Mouse (Mus musculus): ENCODE measurements at regions not wholly inside any gene's neighbourhood (a gene's known extent, or its start where the extent isn't known, plus 50 kb on each side); places are given as distances from the start of the nearest gene placed in this dataset.

DNA sequence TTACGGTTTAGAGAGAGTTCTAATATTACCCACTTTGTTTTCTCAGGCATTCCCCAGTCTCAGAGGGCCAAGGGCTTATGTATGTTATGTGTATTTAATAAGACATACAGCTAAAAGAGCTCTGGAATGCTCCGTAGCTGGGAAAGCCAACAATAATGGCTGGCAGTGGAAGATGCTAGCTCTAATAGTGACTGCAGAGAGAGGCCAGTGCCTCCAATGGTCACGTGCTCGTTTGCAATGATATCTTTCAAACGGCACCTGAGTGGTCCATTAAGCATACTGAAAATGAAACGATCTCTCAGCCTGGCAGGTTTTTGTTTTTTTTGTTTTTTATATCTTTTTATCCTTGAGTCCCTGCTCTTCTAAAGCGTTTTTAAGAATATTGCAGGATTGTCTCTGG, 324.0 kb downstream of the Sox11 start:
- H3K27me3 ChIP-seq = no peaks in the 10 kb centered on the region
- H3K4me1 ChIP-seq = peaks cover 13% of the 10 kb centered on the region
- no peak for ATAC-seq (ENCODE audit: low FRiP score)
- peak overlapping the region; percentile 82 for H3K27ac ChIP-seq
- WGBS = 53% methylated on average over 7 of the region's 7 CpGs
- no peaks in the 10 kb centered on the region for H3K9me3 ChIP-seq (replicated peaks)
- no peak overlapping the region for H3K9ac ChIP-seq
- H3K36me3 ChIP-seq = no peaks in the 10 kb centered on the region
- H3K4me3 ChIP-seq = no peak overlapping the region
- H3K4me2 ChIP-seq (replicated peaks) = no peak overlapping the region

DNA sequence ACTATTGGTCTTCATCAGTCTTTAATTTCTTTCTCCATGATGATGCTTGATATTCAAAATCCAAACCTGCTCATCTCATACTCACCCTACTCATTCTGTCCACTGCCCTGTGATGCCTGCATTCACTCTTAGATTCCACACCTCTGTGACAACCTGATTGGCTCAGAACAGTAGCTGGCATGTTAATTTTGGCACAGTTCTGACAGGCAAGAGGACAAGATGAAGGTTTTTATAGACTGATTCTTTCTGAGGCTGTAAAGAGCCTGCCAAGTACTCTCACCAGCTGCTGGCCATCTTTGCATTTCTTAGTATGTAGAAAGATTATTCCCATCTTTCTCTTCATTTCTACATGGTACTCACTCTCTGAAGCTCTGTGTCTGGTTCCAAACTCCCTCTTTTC, 343.1 kb downstream of the Sox11 start:
- H3K9me3 ChIP-seq (replicated peaks) = no peaks in the 10 kb centered on the region
- no peak for ATAC-seq (ENCODE audit: low FRiP score)
- H3K4me2 ChIP-seq (replicated peaks) = no peak overlapping the region
- no peak overlapping the region for H3K9ac ChIP-seq
- H3K4me3 ChIP-seq = no peak overlapping the region
- no peaks in the 10 kb centered on the region for H3K36me3 ChIP-seq
- H3K27ac ChIP-seq = no peak overlapping the region
- no peaks in the 10 kb centered on the region for H3K27me3 ChIP-seq
- H3K4me1 ChIP-seq = no peaks in the 10 kb centered on the region

DNA sequence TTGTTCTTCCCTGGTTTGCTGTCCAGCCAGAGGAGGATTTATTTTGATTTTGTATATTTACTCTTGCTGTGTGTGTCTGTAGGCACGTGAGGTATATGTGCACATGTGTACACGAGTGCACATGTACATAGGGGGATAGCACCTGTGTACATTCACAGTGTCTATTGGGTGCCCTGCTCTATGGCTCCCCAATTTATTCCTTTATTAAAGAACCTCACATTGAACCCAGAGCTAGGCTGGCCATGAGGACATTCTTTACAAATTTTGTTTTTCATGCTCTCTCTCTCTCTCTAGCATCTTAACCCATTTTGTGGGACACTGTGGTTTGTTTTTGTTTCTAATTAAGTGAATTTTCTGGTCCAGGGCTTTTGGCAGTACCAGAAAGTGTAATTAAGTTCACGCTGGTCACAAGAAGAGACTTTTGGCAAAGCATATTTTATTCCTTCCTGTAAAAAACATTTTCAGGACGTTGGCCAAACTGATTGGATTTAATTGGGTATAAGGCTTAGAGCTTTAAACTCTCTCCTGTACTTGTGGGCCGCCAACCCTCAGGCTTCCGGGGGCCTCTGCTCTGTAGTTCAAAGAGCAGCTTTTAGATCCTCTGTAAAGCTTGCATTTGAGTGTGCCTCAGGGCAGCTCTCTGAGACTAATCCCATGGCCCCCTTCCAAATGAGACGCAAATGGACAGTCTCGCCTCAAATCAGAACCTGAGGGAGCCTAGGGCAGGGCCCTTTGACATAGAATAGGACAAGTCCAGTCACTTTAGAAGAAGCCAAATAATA, 365.9 kb downstream of the Sox11 start:
- no peak overlapping the region for H3K4me2 ChIP-seq (replicated peaks)

DNA sequence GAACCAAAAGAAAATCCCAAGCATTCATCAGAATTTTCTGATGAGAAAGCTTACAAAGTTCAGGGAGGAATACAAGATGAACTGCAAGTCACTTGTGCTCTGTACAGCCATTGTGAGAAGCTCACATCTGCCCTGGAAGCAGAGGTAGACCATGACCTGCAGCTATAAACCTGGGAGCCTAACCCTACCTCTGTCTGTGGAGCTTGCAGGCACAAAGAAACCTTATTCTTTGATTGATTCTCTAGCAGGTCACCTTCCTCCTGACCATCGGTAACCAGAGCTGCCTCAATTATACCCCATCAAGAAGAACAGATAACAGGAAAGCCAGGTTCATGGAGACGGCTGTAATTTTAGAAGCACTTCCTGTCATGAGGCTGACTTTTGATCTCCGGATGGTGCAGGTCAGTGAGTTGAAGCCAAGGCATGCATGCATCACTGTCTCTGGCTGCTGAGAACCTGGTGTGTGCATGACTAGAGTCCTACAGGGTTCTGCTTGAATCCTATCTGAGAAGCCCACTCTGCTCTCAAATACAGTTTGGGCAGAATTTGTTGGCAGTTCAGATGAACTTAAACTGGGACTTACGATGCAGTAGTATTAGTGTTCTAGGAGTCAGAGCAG, 369.8 kb downstream of the Sox11 start:
- Histone ChIP-seq H3K4me1 (no peaks in the 10 kb centered on the region), H3K27ac (no peak overlapping the region), H3K4me3 (no peak overlapping the region), H3K27me3 (no peaks in the 10 kb centered on the region), H3K9me3 (replicated peaks) (no peaks in the 10 kb centered on the region), H3K4me2 (replicated peaks) (no peak overlapping the region), H3K9ac (no peak overlapping the region), H3K36me3 (no peaks in the 10 kb centered on the region)
- WGBS = 72% methylated on average over 4 of the region's 4 CpGs
- no peak for ATAC-seq (ENCODE audit: low FRiP score)

More for the DNA sequence above, 365.9 kb downstream of the Sox11 start:
- Histone ChIP-seq H3K36me3 (no peaks in the 10 kb centered on the region), H3K27me3 (no peaks in the 10 kb centered on the region), H3K9me3 (replicated peaks) (no peaks in the 10 kb centered on the region), H3K27ac (no peak overlapping the region), H3K4me3 (no peak overlapping the region), H3K9ac (no peak overlapping the region), H3K4me1 (no peaks in the 10 kb centered on the region)
- ATAC-seq (ENCODE audit: low FRiP score) = no peak
- 70% methylated on average over 8 of the region's 8 CpGs for WGBS

DNA sequence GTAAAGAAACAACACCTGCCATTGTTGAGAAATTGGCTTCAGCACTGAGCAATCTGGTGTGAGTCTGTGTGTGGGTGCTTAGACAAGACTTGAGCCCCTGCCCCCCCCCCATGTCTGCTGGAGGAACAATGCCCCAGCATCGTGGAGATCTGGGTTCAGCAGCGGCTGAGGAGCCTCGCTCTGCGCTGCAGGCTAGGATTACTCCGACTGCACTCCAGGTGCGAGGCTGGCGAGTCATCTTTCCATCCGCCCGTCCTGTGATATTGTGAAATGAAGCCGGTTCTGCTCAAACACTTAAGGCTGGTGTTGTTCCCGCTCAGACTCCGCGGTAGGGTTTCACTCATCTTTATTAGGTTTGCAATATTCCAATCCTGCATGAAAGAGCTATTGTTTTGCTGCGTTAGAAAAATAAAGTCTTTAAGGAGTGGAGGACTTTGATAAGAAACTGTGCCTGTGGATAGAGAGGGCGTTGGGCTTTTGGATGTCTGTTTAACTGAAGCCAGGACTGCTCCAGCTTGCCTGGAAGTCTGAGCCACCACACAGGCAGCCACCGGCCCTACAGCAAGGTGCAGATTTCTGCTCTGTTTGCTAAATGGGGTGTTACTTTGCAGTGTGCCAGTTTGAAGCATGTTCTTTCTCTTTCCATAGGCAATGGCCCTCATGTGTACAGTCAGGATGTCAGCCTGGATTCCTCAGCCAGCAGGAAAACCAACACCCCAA, 375.2 kb downstream of the Sox11 start:
- Histone ChIP-seq H3K27me3 (no peaks in the 10 kb centered on the region), H3K9ac (no peak overlapping the region), H3K4me3 (no peak overlapping the region), H3K36me3 (no peaks in the 10 kb centered on the region), H3K4me1 (peaks cover 13% of the 10 kb centered on the region), H3K4me2 (replicated peaks) (no peak overlapping the region), H3K9me3 (replicated peaks) (no peaks in the 10 kb centered on the region), H3K27ac (peak overlapping the region; percentile 52; the same call in 1 of the 2 replicates)
- WGBS = 62% methylated on average over 16 of the region's 16 CpGs
- no peak for ATAC-seq (ENCODE audit: low FRiP score)

DNA sequence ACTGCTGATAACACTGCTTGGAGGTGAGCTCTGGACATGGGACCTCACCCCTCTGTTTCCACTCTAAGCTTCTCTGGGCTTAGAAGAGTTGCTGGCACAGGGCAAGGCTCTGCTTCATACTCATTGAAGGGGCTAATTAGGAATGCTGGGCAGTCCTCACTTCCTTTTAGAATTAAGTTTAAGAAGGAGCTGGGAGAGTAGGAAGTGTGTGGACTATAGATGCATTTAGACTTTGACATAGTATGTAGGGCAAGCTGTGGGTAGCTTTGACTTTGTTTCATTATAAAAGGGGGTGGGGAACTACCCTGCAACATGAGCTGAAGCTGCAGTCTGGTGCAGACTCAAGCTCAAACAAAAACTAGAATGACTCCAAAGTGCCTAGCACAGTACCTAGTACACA, 378.5 kb downstream of the Sox11 start:
- Histone ChIP-seq H3K27ac (no peak overlapping the region), H3K4me3 (no peak overlapping the region), H3K9me3 (replicated peaks) (no peaks in the 10 kb centered on the region), H3K36me3 (no peaks in the 10 kb centered on the region), H3K27me3 (no peaks in the 10 kb centered on the region), H3K4me2 (replicated peaks) (no peak overlapping the region), H3K9ac (no peak overlapping the region), H3K4me1 (peaks cover 13% of the 10 kb centered on the region)
- no peak for ATAC-seq (ENCODE audit: low FRiP score)

DNA sequence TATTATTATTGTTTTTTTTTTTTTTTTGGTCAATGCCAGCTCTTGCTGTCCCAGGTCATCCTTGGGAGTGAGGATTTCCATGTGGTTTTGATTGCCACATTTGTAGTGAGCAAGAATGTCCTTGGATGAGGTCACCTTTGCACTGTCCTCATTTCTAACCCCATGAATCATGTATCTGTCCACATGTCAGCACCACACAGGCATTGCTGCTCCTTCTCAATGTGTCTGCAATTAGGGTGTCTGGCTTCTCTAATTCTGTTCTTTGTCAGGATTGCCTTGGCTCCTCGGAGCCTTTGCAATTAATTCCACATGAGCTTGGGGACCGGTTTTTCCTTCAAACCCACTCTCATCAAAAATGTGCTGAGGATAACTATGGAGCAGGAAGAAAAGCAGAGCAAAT, 402.5 kb downstream of the Sox11 start:
- H3K4me2 ChIP-seq (replicated peaks) = no peak overlapping the region
- no peak for ATAC-seq (ENCODE audit: low FRiP score)
- H3K9me3 ChIP-seq (replicated peaks) = no peaks in the 10 kb centered on the region
- peaks cover 19% of the 10 kb centered on the region for H3K4me1 ChIP-seq
- H3K27ac ChIP-seq = no peak overlapping the region
- 66% methylated on average over 2 of the region's 2 CpGs for WGBS
- no peak overlapping the region for H3K9ac ChIP-seq
- no peaks in the 10 kb centered on the region for H3K27me3 ChIP-seq
- H3K36me3 ChIP-seq = no peaks in the 10 kb centered on the region
- H3K4me3 ChIP-seq = no peak overlapping the region

- 0 out of 2 replicates have a peak overlapping the region, but pooled peaks have one; percentile 78 for H3K27ac ChIP-seq
- no peaks in the 10 kb centered on the region for H3K9me3 ChIP-seq (replicated peaks)
- H3K27me3 ChIP-seq = no peaks in the 10 kb centered on the region
- H3K36me3 ChIP-seq = no peaks in the 10 kb centered on the region
- H3K9ac ChIP-seq = no peak overlapping the region
- no peak overlapping the region for H3K4me2 ChIP-seq (replicated peaks)
- no peak for ATAC-seq (ENCODE audit: low FRiP score)
- peaks cover 19% of the 10 kb centered on the region for H3K4me1 ChIP-seq
- H3K4me3 ChIP-seq = no peak overlapping the region
- WGBS = 72% methylated on average over 3 of the region's 3 CpGs
Observed at GRCm38 (mm10) chr12:26937836-26938235, 404.5 kb downstream of the Sox11 start.

DNA sequence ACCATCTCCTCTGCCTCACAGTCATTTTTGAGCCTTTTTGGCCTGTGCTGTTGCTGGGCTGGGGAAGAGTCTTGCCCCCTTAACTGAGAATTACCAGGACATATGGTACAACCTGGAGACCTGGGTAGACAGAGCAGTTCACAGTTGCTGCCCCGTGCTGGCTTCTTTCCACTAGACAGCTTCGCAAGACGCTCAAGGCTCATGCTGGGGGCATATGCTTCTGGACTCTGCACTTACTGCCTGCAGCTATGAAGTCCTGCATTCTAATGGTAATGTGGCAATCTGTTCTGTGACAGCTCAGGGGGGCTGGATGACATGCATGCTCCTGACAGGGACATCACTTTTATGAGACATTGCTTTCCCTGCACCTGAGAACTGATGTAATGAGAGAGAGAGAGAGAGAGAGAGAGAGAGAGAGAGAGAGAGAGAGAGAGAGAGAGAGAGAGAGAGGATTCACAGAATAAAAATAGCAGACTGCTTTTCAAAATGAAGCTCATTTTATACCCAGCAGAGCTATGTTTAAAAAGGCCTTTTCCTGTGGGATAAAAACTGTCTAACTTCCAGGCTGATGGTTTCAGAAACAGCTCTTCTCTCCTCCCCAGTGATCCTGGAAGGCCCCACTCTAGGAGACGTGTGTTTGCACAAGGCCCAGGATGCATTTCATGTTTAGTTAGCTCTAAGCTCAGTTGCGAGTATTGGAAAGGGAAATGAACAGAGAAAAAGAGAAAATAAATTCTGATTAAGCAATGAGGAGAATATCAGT, 405.5 kb downstream of the Sox11 start:
- no peak overlapping the region for H3K4me3 ChIP-seq
- no peaks in the 10 kb centered on the region for H3K27me3 ChIP-seq
- peaks cover 19% of the 10 kb centered on the region for H3K4me1 ChIP-seq
- no peak overlapping the region for H3K9ac ChIP-seq
- H3K9me3 ChIP-seq (replicated peaks) = no peaks in the 10 kb centered on the region
- H3K36me3 ChIP-seq = no peaks in the 10 kb centered on the region
- H3K4me2 ChIP-seq (replicated peaks) = no peak overlapping the region
- WGBS = 31% methylated on average over 5 of the region's 5 CpGs
- peak overlapping the region; percentile 78 for H3K27ac ChIP-seq
- peak; percentile 87 for ATAC-seq (ENCODE audit: low FRiP score)

DNA sequence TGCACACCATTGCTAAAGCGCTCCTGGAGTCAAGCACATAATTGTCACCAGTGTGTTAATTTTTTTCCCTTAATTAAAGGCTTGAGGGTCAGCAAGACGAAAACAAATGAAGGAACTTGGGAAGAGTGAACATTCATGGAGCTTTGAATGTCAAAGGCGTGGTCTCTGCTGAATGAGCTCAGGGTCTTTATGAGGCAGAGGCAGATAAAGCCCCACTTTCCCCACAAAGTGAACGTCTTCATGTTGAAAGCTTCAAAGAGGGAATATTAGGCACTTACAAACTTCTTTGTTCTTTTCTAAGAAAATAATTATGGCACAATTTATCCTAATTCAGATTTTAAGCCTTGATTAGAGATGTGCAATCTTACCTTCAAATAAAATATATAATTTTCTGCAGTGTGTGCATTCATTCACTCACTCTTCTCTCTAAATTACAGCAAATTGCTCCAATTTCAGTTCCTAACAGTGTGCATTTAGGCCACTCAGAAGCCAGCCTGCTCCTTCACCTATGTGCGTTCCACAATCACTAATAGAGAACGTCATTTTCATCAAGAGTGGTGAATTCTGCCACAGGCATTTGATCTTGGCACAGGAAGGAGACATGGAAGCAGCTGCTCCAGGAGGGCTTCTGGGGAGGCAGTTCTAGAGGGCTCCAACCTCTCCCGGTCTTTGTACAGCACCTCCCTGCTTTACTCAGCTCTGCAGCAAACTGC, 412.1 kb downstream of the Sox11 start:
- Histone ChIP-seq H3K27ac (no peak overlapping the region), H3K9me3 (replicated peaks) (no peaks in the 10 kb centered on the region), H3K4me3 (no peak overlapping the region), H3K4me1 (no peaks in the 10 kb centered on the region), H3K4me2 (replicated peaks) (no peak overlapping the region), H3K36me3 (no peaks in the 10 kb centered on the region), H3K27me3 (no peaks in the 10 kb centered on the region), H3K9ac (no peak overlapping the region)
- no peak for ATAC-seq (ENCODE audit: low FRiP score)
- 71% methylated on average over 7 of the region's 7 CpGs for WGBS

- no peaks in the 10 kb centered on the region for H3K27me3 ChIP-seq
- H3K4me3 ChIP-seq = no peak overlapping the region
- no peak overlapping the region; the same call in 1 of the 2 replicates for H3K27ac ChIP-seq
- peaks cover 20% of the 10 kb centered on the region for H3K4me1 ChIP-seq
- H3K9me3 ChIP-seq (replicated peaks) = no peaks in the 10 kb centered on the region
- no peak overlapping the region for H3K4me2 ChIP-seq (replicated peaks)
- H3K9ac ChIP-seq = no peak overlapping the region
- 83% methylated on average over 1 of the region's 1 CpGs for WGBS
- no peak for ATAC-seq (ENCODE audit: low FRiP score)
- H3K36me3 ChIP-seq = no peaks in the 10 kb centered on the region
Observed at GRCm38 (mm10) chr12:26906126-26906525, 436.2 kb downstream of the Sox11 start.

- peak overlapping the region; percentile 91 for H3K27ac ChIP-seq
- whole genome bisulfite sequencing = 17% methylated on average over 2 of the region's 2 CpGs
- H3K27me3 ChIP-seq = no peaks in the 10 kb centered on the region
- H3K4me1 ChIP-seq = peaks cover 20% of the 10 kb centered on the region
- H3K9ac ChIP-seq = no peak overlapping the region; the same call in 1 of the 2 replicates
- no peaks in the 10 kb centered on the region for H3K36me3 ChIP-seq
- peak; percentile 33 for ATAC-seq (ENCODE audit: low FRiP score)
- H3K4me2 ChIP-seq (replicated peaks) = peak overlapping the region; percentile 55
- H3K9me3 ChIP-seq (replicated peaks) = no peaks in the 10 kb centered on the region
- no peak overlapping the region for H3K4me3 ChIP-seq
Observed at GRCm38 (mm10) chr12:26903894-26904272, 434.9 kb downstream of the Cmpk2 start.

Data from hindbrain, embryonic 12.5 days (tissue).